Mouse (Mus musculus): ENCODE results near the gene Agbl1.

- TF ChIP-seq CTCF (IDR thresholded peaks at IDR 0.05; ENCODE audit: extremely low read depth, insufficient read length, insufficient replicate concordance, low read depth, low read length), result no peak
- no peak for TF ChIP-seq POLR2A (IDR thresholded peaks at IDR 0.05; ENCODE audit: low read depth, low read length)
Observed at GRCm38 (mm10) chr7:76381986-76382385, 152.3 kb downstream of the Agbl1 start.

All from small intestine, adult 2 months (tissue).